Mouse (Mus musculus) forebrain, embryonic 16.5 days (tissue): Measurements from ENCODE around the gene Pitpnm1. TPM values are rescaled to one million over a fixed set of nuclear protein-coding genes. Genes with fewer than 3 reads are reported as not detected.
"Not testable (repeated sequence)": the region's sequence is repeated elsewhere in the genome, so short reads cannot be mapped to it uniquely, and the experiment has no call there.

Source experiments
- ATAC-seq: fragments of 200-750 bp; cut with Nextera tagmentation; 2 replicates; pipeline ENCODE4 v1.8.0; 2017; ENCODE audit warnings: mild to moderate bottlenecking, moderate library complexity
- H3K27ac ChIP-seq: fragments of 300-500 bp; sonication (generic); 2 replicates; pipeline ENCODE4 v1.5.1; 2014; ENCODE audit warnings: low read length, control low read depth
- H3K27me3 ChIP-seq: fragments of 300-500 bp; sonication (generic); replicated peaks from 2 replicates; pipeline ENCODE4 v1.6.1; 2014; ENCODE audit warnings: low read length; ENCODE audit not compliant: control insufficient read depth, insufficient read depth
- H3K36me3 ChIP-seq: fragments of 300-500 bp; sonication (generic); 2 replicates; pipeline ENCODE4 v1.6.1; 2014; ENCODE audit not compliant: control insufficient read depth, insufficient read depth
- H3K4me1 ChIP-seq: fragments of 300-500 bp; sonication (generic); replicated peaks from 2 replicates; pipeline ENCODE4 v1.6.1; 2014; ENCODE audit warnings: low read length; ENCODE audit not compliant: control insufficient read depth, insufficient read depth
- H3K4me2 ChIP-seq: fragments of 300-500 bp; sonication (generic); 2 replicates; pipeline ENCODE4 v1.6.1; 2014; ENCODE audit warnings: mild to moderate bottlenecking, low read length, control low read depth
- H3K4me3 ChIP-seq: fragments of 300-500 bp; sonication (generic); replicated peaks from 2 replicates; pipeline ENCODE4 v1.5.1; 2014; ENCODE audit warnings: mild to moderate bottlenecking, low read length, control low read depth
- H3K9ac ChIP-seq: fragments of 300-500 bp; sonication (generic); replicated peaks from 2 replicates; pipeline ENCODE4 v1.6.1; 2014; ENCODE audit warnings: low read depth, low read length, control low read depth
- H3K9me3 ChIP-seq: fragments of 300-500 bp; sonication (generic); 2 replicates; pipeline ENCODE4 v1.6.1; 2016; ENCODE audit warnings: low read length; ENCODE audit not compliant: control insufficient read depth
- WGBS: fragments of 180-500 bp; shearing (Covaris S2); extraction: QIAGEN DNeasy Blood & Tissue Kit; methylation state at CpG from one replicate; pipeline ENCODE4 v1.1.7; 2014; 5-methylcytosine and 5-hydroxymethylcytosine counted together
- polyA plus RNA-seq: library from polyadenylated mRNA; unstranded; fragments of >200 nt; fragmentation: Nextera tagmentation; extraction: Ambion mirVana; gene quantifications from 2 replicates; pipeline ENCODE4 v1.2.1, GENCODE M21; 2015

Pitpnm1 gene
- polyA plus RNA-seq, 1 experiment from 2014 or later: 75.5 TPM

DNA sequence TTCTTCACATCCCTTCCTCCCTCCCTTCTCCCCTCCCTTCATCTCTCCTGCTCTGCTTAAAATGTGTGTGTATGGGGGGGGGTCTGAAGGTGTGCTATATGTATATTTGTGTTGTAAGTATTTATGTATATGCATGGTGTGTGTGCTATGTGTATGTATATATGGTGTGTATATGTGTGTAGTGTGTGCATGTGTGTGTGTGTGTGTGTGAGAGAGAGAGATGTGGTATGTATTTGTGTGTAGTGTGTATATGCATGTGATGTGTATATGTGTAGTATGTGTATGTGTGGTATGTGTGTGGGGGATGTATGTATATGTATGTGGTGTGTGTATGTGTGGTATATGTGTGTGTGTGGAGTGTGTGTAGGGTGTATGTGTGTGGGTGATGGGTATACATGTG, 32.9 kb upstream of the Pitpnm1 start:
- H3K4me1 ChIP-seq: no peaks in the 10 kb centered on the region
- H3K4me3 ChIP-seq: no peak overlapping the region
- ATAC-seq: no peak
- H3K36me3 ChIP-seq: no peaks in the 10 kb centered on the region
- no peak overlapping the region for H3K9ac ChIP-seq
- no peak overlapping the region for H3K27ac ChIP-seq
- no peaks in the 10 kb centered on the region for H3K9me3 ChIP-seq
- no peak overlapping the region for H3K4me2 ChIP-seq
- no peaks in the 10 kb centered on the region for H3K27me3 ChIP-seq

DNA sequence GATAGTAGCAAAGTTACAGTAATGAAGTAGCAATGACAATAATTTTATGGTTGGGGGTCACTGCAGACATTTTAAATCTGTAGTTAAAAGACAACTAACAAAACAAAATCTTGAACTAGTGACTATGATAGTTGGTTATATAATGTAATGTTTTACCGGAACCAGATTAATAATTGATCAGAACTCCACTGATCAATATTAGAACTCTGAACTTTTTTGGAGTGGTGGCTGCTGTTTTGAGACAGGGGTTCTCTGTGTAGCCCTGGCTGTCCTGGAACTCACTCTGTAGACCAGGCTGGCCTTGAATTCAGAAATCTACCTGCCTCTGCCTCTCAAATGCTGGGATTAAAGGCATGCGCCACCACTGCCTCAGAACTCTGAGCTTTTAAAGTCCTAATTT, 31.6 kb upstream of the Pitpnm1 start:
- not testable (repeated sequence) for ATAC-seq, H3K9ac ChIP-seq, H3K9me3 ChIP-seq, H3K27ac ChIP-seq, H3K27me3 ChIP-seq, H3K4me2 ChIP-seq, H3K36me3 ChIP-seq, H3K4me1 ChIP-seq, H3K4me3 ChIP-seq
- 91% methylated on average over 2 of the region's 2 CpGs for WGBS

DNA sequence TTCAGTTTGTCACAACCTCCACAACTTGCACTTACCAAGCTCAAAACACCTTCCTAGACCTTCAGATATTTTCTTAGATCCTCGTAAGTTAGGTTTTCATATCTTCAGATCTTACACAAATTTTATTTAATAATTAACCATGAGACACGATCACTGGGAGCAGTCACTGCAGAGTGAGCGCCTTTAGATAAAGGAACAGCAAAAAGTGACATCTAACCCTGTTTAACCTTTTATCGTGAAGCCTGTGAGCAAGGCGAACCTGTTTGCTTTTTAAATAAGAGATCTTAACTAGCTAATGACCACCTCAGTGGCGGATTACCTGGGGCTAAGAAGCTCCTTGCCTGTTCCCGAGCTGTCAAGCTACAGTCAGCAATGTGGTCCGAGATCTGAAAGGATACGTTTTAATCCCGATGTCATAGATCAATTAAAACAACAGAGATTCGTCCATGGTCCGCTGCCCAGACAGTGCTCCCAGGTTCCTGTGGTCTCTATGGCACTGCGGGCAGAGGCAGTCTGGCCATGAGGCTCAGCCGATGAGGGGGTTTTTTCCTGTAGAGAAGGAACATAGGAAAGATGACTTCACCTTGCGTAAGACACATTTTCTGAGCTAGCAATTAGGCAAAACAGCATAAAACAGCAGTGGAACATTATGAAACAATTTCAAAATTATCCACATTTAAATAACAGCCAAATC, 30.9 kb upstream of the Pitpnm1 start:
- Histone ChIP-seq H3K4me3 (no peak overlapping the region), H3K9ac (no peak overlapping the region), H3K9me3 (no peaks in the 10 kb centered on the region), H3K27ac (no peak overlapping the region), H3K4me1 (no peaks in the 10 kb centered on the region), H3K4me2 (no peak overlapping the region), H3K27me3 (no peaks in the 10 kb centered on the region), H3K36me3 (no peaks in the 10 kb centered on the region)
- ATAC-seq: no peak
- 59% methylated on average over 15 of the region's 15 CpGs for WGBS

DNA sequence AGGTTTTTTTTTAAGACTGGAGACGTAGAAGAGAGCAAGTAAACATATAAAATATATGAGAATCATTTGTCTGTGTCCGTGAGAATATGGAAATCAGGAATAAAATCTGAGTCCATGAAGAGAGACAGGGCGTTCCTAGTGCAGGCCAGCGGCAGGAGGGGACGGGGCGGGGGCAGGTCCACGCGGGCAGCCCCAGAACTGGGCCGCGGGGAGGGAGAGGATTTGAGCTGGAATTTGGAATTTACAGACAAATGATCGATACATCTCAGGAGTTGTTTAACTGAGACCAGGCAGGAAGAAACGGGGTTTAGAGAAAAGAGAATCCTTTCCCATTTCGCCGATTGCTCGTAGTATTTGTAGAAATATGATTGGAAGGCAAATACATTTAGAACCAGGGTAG, 29.5 kb upstream of the Pitpnm1 start:
- Histone ChIP-seq H3K9ac (no peak overlapping the region), H3K27ac (no peak overlapping the region), H3K4me3 (no peak overlapping the region), H3K4me1 (no peaks in the 10 kb centered on the region), H3K9me3 (no peaks in the 10 kb centered on the region), H3K36me3 (no peaks in the 10 kb centered on the region), H3K27me3 (no peaks in the 10 kb centered on the region), H3K4me2 (no peak overlapping the region)
- no peak for ATAC-seq
- 73% methylated on average over 15 of the region's 15 CpGs for WGBS

DNA sequence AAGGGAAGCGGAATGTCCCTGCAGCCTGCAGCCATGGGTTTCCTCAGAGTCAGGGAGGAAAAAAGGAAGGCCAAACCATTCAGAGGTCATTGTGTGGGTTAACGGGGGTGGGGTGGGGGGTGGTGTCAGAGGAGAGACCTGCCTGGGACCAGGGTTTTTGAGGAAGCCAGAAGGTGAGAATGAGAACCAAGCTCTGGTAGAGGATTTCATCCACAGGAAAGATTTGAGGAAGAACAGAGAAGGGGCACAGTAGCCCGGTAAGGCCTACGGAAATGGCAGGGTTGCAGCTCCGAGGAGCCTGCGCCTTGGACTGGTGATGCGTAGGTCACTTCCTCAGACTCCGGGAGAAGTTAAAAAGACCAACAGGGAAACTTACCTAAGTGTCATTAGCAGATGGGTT, 29.0 kb upstream of the Pitpnm1 start:
- Histone ChIP-seq H3K9ac (no peak overlapping the region), H3K36me3 (no peaks in the 10 kb centered on the region), H3K4me2 (no peak overlapping the region), H3K4me3 (no peak overlapping the region), H3K9me3 (no peaks in the 10 kb centered on the region), H3K27me3 (no peaks in the 10 kb centered on the region), H3K4me1 (no peaks in the 10 kb centered on the region), H3K27ac (no peak overlapping the region)
- ATAC-seq: no peak
- WGBS: 82% methylated on average over 8 of the region's 8 CpGs

DNA sequence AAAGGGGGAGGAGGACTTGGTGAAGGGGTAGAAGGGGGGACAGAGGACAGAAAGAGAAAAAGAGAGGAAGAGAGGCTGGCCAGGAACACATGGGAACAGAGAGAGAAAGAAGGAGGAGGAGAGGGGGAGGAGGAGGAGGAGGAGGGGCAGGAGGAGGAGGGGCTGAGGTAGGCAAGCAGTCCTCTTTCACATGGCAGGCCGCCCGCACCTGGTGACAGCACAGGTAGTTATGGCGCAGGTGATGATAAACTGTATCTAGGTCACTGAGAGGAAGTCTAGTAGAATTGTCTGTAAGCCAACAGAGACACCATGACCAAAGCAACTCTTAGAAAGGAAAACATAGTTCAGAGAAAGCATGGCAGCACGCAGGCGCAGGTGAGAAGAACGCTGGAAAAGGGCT, 28.4 kb upstream of the Pitpnm1 start:
- no peak overlapping the region for H3K27ac ChIP-seq
- H3K9me3 ChIP-seq: no peaks in the 10 kb centered on the region
- 91% methylated on average over 6 of the region's 6 CpGs for WGBS
- H3K27me3 ChIP-seq: no peaks in the 10 kb centered on the region
- no peaks in the 10 kb centered on the region for H3K36me3 ChIP-seq
- H3K4me2 ChIP-seq: no peak overlapping the region
- no peak for ATAC-seq
- H3K4me3 ChIP-seq: no peak overlapping the region
- H3K4me1 ChIP-seq: no peaks in the 10 kb centered on the region
- H3K9ac ChIP-seq: no peak overlapping the region

DNA sequence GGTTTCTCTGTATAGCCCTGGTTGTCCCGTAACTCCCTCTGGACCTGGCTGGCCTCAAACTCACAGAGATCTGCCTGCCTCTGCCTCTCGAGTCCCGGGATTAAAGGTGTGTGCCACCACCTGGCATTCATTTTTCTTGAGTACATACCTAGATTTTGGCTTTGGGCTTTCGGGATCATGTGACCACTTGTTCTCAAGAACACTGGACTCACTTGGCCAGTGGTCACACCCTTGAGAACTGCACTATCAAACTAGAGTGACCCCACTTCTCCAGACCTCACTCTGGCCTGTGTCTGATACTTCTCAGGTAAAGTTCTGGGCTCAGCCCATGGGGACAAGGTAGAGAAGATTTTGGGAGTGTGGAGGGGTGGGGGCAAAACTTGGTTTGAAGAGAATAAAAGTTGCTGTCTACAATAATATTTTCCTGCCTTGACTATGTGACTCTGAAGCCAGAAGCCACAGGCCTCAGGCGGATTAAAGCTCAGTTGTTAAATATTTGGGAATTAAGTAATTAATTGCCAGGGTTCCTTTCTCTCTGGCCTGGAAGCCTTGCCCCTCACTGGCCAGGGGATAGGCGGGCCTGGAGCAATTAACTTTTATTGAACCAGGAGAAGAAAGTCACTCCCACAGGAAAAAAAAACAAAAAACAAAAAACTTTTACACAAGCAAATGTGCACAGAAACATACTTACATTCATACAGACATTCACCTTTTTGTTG, 26.9 kb upstream of the Pitpnm1 start:
- 70% methylated on average over 6 of the region's 6 CpGs for WGBS
- Histone ChIP-seq H3K36me3 (no peaks in the 10 kb centered on the region), H3K9me3 (no peaks in the 10 kb centered on the region), H3K9ac (no peak overlapping the region), H3K4me1 (no peaks in the 10 kb centered on the region), H3K27ac (no peak overlapping the region), H3K27me3 (no peaks in the 10 kb centered on the region), H3K4me3 (no peak overlapping the region), H3K4me2 (no peak overlapping the region)
- no peak for ATAC-seq

DNA sequence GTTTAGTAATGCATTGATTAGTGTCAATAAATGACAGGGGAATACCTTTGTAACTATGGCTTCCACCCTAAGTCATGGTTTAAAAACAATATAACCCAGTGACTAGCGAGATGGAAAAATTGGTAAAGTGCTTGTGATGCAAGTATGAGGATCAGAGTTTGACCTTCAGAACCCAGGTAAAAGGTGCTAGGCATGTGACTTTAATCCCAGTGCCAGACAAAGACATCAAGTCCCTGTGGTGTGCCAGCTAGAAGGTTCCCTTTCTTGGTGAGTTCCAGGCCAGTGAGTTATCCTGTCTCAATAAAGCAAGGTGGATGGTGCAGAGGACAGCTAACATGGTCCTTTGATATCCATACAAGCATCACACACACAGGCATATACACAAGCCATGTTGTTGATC, 24.3 kb upstream of the Pitpnm1 start:
- Histone ChIP-seq H3K4me3 (no peak overlapping the region), H3K4me2 (no peak overlapping the region), H3K27me3 (no peaks in the 10 kb centered on the region), H3K9me3 (no peaks in the 10 kb centered on the region), H3K27ac (no peak overlapping the region), H3K9ac (no peak overlapping the region), H3K36me3 (no peaks in the 10 kb centered on the region), H3K4me1 (no peaks in the 10 kb centered on the region)
- no peak for ATAC-seq
- WGBS: 73% methylated on average over 1 of the region's 1 CpGs

DNA sequence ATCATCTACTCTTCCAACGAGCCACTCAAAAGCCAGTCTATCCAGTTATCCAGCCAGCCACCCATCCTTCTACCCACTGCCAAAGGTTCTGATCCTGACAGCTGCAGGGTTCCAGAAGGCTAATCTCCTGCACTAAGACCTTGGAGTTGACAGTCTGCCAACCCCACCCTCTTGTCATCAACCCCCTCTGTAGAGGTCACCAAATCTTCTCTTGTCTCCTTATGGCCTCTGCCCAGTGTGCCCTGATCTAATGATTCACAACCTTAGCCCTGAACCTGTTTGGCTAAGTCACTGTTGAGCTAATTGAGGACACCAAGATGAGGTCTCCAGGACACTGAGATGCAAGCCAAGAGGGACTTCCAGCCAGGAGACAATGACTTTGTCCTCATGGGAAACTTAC, 20.2 kb upstream of the Pitpnm1 start:
- ATAC-seq: no peak
- Histone ChIP-seq H3K4me3 (no peak overlapping the region), H3K4me1 (no peaks in the 10 kb centered on the region), H3K27ac (no peak overlapping the region), H3K27me3 (no peaks in the 10 kb centered on the region), H3K4me2 (no peak overlapping the region), H3K9me3 (no peaks in the 10 kb centered on the region), H3K9ac (no peak overlapping the region), H3K36me3 (no peaks in the 10 kb centered on the region)
- WGBS: 81% methylated on average over 1 of the region's 1 CpGs
